Mouse (Mus musculus) ES-E14 (cell line): Measurements from ENCODE around the gene Tmem109. TPM values are rescaled to one million over a fixed set of nuclear protein-coding genes. Genes with fewer than 3 reads are reported as not detected.

Experiments used
- DNase-seq: peaks from one replicate; pipeline ENCODE4 v3.0.0-alpha.2; 2013; ENCODE audit warnings: low read depth, low spot score
- H3K27ac ChIP-seq: 2 replicates; pipeline ENCODE4 v1.5.1; 2012; ENCODE audit warnings: low read depth, mild to moderate bottlenecking, low read length, moderate library complexity, mixed read lengths; ENCODE audit not compliant: poor library complexity, insufficient read depth, severe bottlenecking
- H3K36me3 ChIP-seq: 2 replicates; pipeline ENCODE4 v1.6.1; 2012; ENCODE audit warnings: mild to moderate bottlenecking, low read length, moderate library complexity, mixed read lengths; ENCODE audit not compliant: control insufficient read depth, poor library complexity, insufficient read depth, severe bottlenecking
- H3K4me1 ChIP-seq, 2 experiments: fragments of 150-350 bp in 1 of 2; sonication (generic) in 1 of 2; 2 replicates each; pipeline ENCODE4 v1.6.1; 2012; ENCODE audit warnings: low read length in 2 of 2, mild to moderate bottlenecking in 1 of 2, mixed read lengths in 1 of 2; ENCODE audit not compliant: control insufficient read depth in 2 of 2, insufficient read depth in 2 of 2, poor library complexity in 1 of 2
- H3K4me3 ChIP-seq, 2 experiments: fragments of 150-350 bp in 1 of 2; sonication (generic) in 1 of 2; 2 replicates each; pipeline ENCODE4 v1.5.1; 2012; ENCODE audit warnings: low read length in 2 of 2, low read depth in 1 of 2, mild to moderate bottlenecking in 1 of 2, mixed read lengths in 1 of 2; ENCODE audit not compliant: insufficient read depth in 1 of 2, poor library complexity in 1 of 2, severe bottlenecking in 1 of 2
- H3K9ac ChIP-seq: 2 replicates; pipeline ENCODE4 v1.6.1; 2012; ENCODE audit warnings: low read depth, mild to moderate bottlenecking, low read length, mixed read lengths; ENCODE audit not compliant: poor library complexity, insufficient read depth, severe bottlenecking
- H3K9me3 ChIP-seq: fragments of 150-350 bp; sonication (generic); 2 replicates; pipeline ENCODE4 v1.6.1; 2012; ENCODE audit warnings: low read depth, mild to moderate bottlenecking, low read length; ENCODE audit not compliant: control insufficient read depth, insufficient read depth
- CHD2 ChIP-seq: IDR thresholded peaks from 2 replicates; pipeline ENCODE4 v1.6.1; 2014; ENCODE audit warnings: mild to moderate bottlenecking, low read depth, low read length, inconsistent platforms
- HCFC1 ChIP-seq: IDR thresholded peaks from 2 replicates; pipeline ENCODE4 v1.6.1; 2012; ENCODE audit warnings: low read length, inconsistent platforms, borderline replicate concordance; ENCODE audit not compliant: insufficient read depth
- MAFK ChIP-seq: IDR thresholded peaks from 2 replicates; pipeline ENCODE4 v1.6.1; 2014; ENCODE audit warnings: mild to moderate bottlenecking, low read depth, low read length, inconsistent platforms; ENCODE audit not compliant: insufficient read depth
- ZC3H11A ChIP-seq: IDR thresholded peaks from 2 replicates; pipeline ENCODE4 v1.6.1; 2012; ENCODE audit warnings: low read depth, mild to moderate bottlenecking, inconsistent platforms, low read length, borderline replicate concordance
- ZNF384 ChIP-seq: IDR thresholded peaks from 2 replicates; pipeline ENCODE4 v1.6.1; 2012; ENCODE audit warnings: low read depth, low read length, inconsistent platforms
- in situ Hi-C, 2 experiments: fragments of 600-800 bp; cut with MboI; formaldehyde crosslinking; loops; one replicate each; pipeline ENCODE4 v1.15.1; 2025; ENCODE audit warnings: low sequenced_read_pairs in 2 of 2, inconsistent platforms in 1 of 2; ENCODE audit not compliant: unreplicated experiment in 2 of 2
- total RNA-seq: library from RNA; depleted of rRNA; stranded (reverse); fragments of 300-350 nt; gene quantifications from 2 replicates; pipeline ENCODE4 v1.2.3, GENCODE M21; 2012; rRNA removed

Tmem109 gene
- 25.3 and 35.3 TPM in 2 replicates for total RNA-seq

GRCm38 (mm10) chr19:10881426-10882154, at the start of gene Tmem109:
Gene Tmem109, minus strand, starts transcription at chr19:10882001.
- Histone ChIP-seq H3K9me3 (no peaks in the 10 kb centered on the region), H3K4me3 (peak within 1 kb of the TSS; percentile 84 to 90), H3K36me3 (no peaks in the 10 kb centered on the region), H3K27ac (peak within 1 kb of the TSS; percentile 66; the same call in 1 of the 2 replicates), H3K4me1 (peaks cover 0 to 18% of the 10 kb centered on the region in 2 experiments; a peak in 2 of 4 replicates), H3K9ac (peak within 1 kb of the TSS; percentile 89)
- in situ Hi-C loops = no loop called here
- peak; percentile 89 for DNase-seq
- TF ChIP-seq ZC3H11A = no peak
- TF ChIP-seq ZNF384 = no peak
- TF ChIP-seq CHD2 = no peak
- TF ChIP-seq MAFK = no peak
- no peak for TF ChIP-seq HCFC1

DNA sequence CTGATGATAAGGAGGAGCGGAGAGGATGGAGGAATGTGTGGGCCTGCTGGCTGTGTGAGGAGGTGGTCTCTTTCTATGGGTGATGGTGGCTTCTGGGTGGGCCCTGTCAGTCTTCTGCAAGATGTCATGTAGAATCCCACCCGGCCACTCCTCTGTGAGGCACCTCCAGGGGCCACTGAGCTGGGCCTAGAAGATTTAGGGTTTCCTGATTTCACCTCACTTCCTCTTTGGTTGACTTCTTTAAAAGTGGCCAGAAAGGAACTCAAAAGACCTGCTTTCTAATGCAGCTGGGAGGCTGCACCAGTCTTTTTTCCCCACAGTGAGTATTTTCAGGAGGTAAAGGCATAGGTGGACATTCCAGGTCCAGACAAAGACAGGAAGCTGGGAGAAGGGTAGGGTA, 48.8 kb upstream of the Tmem109 start:
- Histone ChIP-seq H3K4me1 (peaks cover 0 to 2% of the 10 kb centered on the region in 2 experiments; a peak in 1 of 4 replicates), H3K4me3 (no peak overlapping the region), H3K9me3 (no peaks in the 10 kb centered on the region), H3K9ac (no peak overlapping the region), H3K27ac (no peak overlapping the region), H3K36me3 (no peaks in the 10 kb centered on the region)
- in situ Hi-C loops = no loop called here
- no peak for TF ChIP-seq CHD2
- TF ChIP-seq HCFC1 = no peak
- no peak for TF ChIP-seq MAFK
- TF ChIP-seq ZNF384 = no peak
- no peak for TF ChIP-seq ZC3H11A
- DNase-seq = no peak

DNA sequence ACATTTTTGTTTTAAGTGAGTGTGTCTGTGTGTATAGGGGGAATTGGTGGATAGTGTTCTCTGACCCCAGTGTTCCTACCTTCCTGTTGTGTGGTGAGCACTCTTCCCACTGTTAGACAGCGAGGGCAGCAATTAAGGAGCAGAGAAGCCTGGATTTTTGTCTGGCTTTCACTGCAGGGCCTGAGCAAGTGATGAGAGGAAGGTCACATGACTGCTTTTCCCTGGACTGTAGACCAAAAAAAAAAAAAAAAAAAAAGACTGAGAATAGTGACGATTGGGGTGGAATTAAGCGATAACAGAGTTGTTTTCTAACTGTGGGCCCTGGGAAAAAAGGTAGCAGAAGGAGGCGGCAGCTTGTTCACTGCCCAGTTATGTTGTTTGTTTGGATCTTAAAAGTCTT, 44.9 kb upstream of the Tmem109 start:
- DNase-seq = no peak
- Histone ChIP-seq H3K4me3 (no peak overlapping the region), H3K9me3 (no peaks in the 10 kb centered on the region), H3K36me3 (no peaks in the 10 kb centered on the region), H3K9ac (no peak overlapping the region), H3K27ac (no peak overlapping the region), H3K4me1 (peaks cover 0 to 2% of the 10 kb centered on the region in 2 experiments; a peak in 1 of 4 replicates)
- TF ChIP-seq HCFC1 = no peak
- TF ChIP-seq ZNF384 = peak; percentile 70; the same call in 1 of the 2 replicates
- no peak for TF ChIP-seq CHD2
- no peak for TF ChIP-seq MAFK
- TF ChIP-seq ZC3H11A = no peak
- in situ Hi-C loops = no loop called here

DNA sequence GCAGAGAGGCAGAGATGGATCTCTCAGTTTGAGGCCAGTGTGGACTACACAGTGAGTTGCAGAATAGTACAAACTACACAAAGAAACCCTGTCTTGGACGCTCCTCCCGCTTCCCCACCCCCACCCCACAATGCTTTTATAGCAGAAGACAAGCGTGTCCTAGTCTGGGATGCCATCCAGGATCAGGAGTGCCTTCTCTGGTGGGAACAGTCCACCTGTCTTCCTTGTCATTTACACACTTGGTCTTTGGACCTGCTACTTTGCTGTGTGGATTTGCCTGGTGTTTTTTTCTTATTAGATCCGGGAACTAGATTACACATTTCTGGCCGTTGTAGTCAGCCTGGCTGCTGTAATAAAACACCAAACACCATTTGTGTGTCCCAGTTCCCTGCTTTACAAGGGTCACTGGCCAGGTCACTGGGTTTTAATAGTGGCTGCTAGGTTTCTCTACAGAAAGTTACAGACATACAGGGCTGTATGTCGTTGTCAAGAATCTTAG, 44.4 kb upstream of the Tmem109 start:
- Histone ChIP-seq H3K27ac (no peak overlapping the region), H3K36me3 (no peaks in the 10 kb centered on the region), H3K4me1 (peaks cover 0 to 2% of the 10 kb centered on the region in 2 experiments; a peak in 1 of 4 replicates), H3K9ac (no peak overlapping the region), H3K4me3 (no peak overlapping the region), H3K9me3 (no peaks in the 10 kb centered on the region)
- DNase-seq = no peak
- in situ Hi-C loops = no loop called here
- TF ChIP-seq MAFK = no peak
- TF ChIP-seq ZC3H11A = no peak
- TF ChIP-seq CHD2 = no peak
- no peak for TF ChIP-seq ZNF384
- no peak for TF ChIP-seq HCFC1
